Mouse (Mus musculus): ENCODE results near the gene Grk6.

DNA sequence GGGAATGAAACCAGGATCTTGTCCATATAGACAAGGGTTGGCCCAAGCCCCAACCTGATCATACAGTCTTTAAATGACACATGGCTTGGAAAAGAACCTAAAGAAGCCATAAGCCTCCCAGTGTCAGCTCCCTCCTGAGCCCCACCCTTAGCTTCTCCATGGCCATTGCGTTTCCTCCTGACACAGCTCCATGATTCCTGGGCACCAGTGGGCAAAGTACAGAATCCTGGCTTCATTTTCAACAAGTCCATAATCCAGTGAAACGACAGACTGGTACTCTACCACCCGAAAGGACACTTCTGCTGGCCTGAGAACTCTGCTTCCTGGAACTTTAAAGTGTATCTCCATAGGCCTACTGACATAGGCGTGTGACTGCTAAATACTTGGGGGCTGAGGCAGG is 37.5 kb upstream of the Grk6 start:
- TF ChIP-seq CTCF (IDR thresholded peaks at IDR 0.05; ENCODE audit: low read depth), result no peak
- TF ChIP-seq EP300 (IDR thresholded peaks at IDR 0.05; ENCODE audit: low read depth), result no peak

Measured in liver, embryonic 14.5 days (tissue).